Mouse (Mus musculus) lung, embryonic 14.5 days (tissue): ENCODE data around the gene Engase. TPM values are rescaled to one million over a fixed set of nuclear protein-coding genes. Genes with fewer than 3 reads are reported as not detected.

ENCODE experiments used
- ATAC-seq: fragments of 200-750 bp; cut with Nextera tagmentation; 2 replicates; pipeline ENCODE4 v1.8.0; 2017; ENCODE audit warnings: mild to moderate bottlenecking, moderate TSS enrichment, moderate library complexity; ENCODE audit not compliant: insufficient read depth
- DNase-seq: peaks from one replicate; pipeline ENCODE4 v3.0.0-alpha.2; 2015
- H3K27ac ChIP-seq: fragments of 300-500 bp; sonication (generic); 2 replicates; pipeline ENCODE4 v1.5.1; 2014; ENCODE audit warnings: low read depth, mild to moderate bottlenecking, moderate library complexity
- H3K27me3 ChIP-seq: fragments of 300-500 bp; sonication (generic); 2 replicates; pipeline ENCODE4 v1.6.1; 2014; ENCODE audit warnings: low read length, control low read depth; ENCODE audit not compliant: insufficient read depth
- H3K36me3 ChIP-seq: fragments of 300-500 bp; sonication (generic); 2 replicates; pipeline ENCODE4 v1.6.1; 2014; ENCODE audit warnings: control low read depth; ENCODE audit not compliant: insufficient read depth
- H3K4me1 ChIP-seq: fragments of 300-500 bp; sonication (generic); 2 replicates; pipeline ENCODE4 v1.6.1; 2014; ENCODE audit warnings: antibody characterized with exemption, control low read depth; ENCODE audit not compliant: insufficient read depth
- H3K4me2 ChIP-seq: fragments of 300-500 bp; sonication (generic); 2 replicates; pipeline ENCODE4 v1.6.1; 2014; ENCODE audit warnings: mild to moderate bottlenecking
- H3K4me3 ChIP-seq: fragments of 300-500 bp; sonication (generic); 2 replicates; pipeline ENCODE4 v1.5.1; 2014; ENCODE audit warnings: low read depth, low read length
- H3K9ac ChIP-seq: fragments of 300-500 bp; sonication (generic); 2 replicates; pipeline ENCODE4 v1.6.1; 2014
- H3K9me3 ChIP-seq: fragments of 300-500 bp; sonication (generic); 2 replicates; pipeline ENCODE4 v1.6.1; 2016; ENCODE audit warnings: low read depth, low read length, control low read depth
- CTCF ChIP-seq: IDR thresholded peaks from 2 replicates; pipeline ENCODE4 v1.5.1; 2016; ENCODE audit warnings: antibody characterized with exemption, low read depth
- WGBS: fragments of 180-500 bp; shearing (Covaris S2); extraction: QIAGEN DNeasy Blood & Tissue Kit; methylation state at CpG from one replicate; pipeline ENCODE4 v1.1.7; 2014; 5-methylcytosine and 5-hydroxymethylcytosine counted together
- polyA plus RNA-seq: library from polyadenylated mRNA; unstranded; fragments of >200 nt; fragmentation: Nextera tagmentation; extraction: Ambion mirVana; gene quantifications from 2 replicates; pipeline ENCODE4 v1.2.1, GENCODE M21; 2014

Engase gene
- polyA plus RNA-seq, 1 experiment from 2014 or later, result 10.5 TPM

- no peak overlapping the region for H3K9ac ChIP-seq
These were observed 45.3 kb upstream of the Engase start for GRCm38 (mm10) chr11:118431100-118431948.

GRCm38 (mm10) chr11:118433398-118433868 is 43.2 kb upstream of the Engase start:
- 40% methylated on average over 10 of the region's 10 CpGs for WGBS
- H3K36me3 ChIP-seq, result no peaks in the 10 kb centered on the region
- no peaks in the 10 kb centered on the region for H3K9me3 ChIP-seq
- DNase-seq (peak; percentile 76), ATAC-seq (0 out of 2 replicates have a peak, but pooled peaks have one; percentile 29)
- H3K4me2 ChIP-seq, result peak overlapping the region; percentile 61
- H3K4me3 ChIP-seq, result peak overlapping the region; percentile 32
- peak overlapping the region; percentile 65; the same call in 1 of the 2 replicates for H3K27ac ChIP-seq
- H3K9ac ChIP-seq, result peak overlapping the region; percentile 51
- peaks cover 25% of the 10 kb centered on the region; the same call in 1 of the 2 replicates for H3K4me1 ChIP-seq
- TF ChIP-seq CTCF, result no peak
- no peaks in the 10 kb centered on the region for H3K27me3 ChIP-seq

More at GRCm38 (mm10) chr11:118431100-118431948, 45.3 kb upstream of the Engase start:
- 79% methylated on average over 16 of the region's 16 CpGs for WGBS
- peak overlapping the region; percentile 6; the same call in 1 of the 2 replicates for H3K27ac ChIP-seq
- ATAC-seq (no peak), DNase-seq (no peak)
- H3K4me2 ChIP-seq, result no peak overlapping the region
- no peak for TF ChIP-seq CTCF
- no peaks in the 10 kb centered on the region for H3K9me3 ChIP-seq
- H3K27me3 ChIP-seq, result no peaks in the 10 kb centered on the region
- H3K4me1 ChIP-seq, result peaks cover 30% of the 10 kb centered on the region
- H3K4me3 ChIP-seq, result no peak overlapping the region
- H3K36me3 ChIP-seq, result no peaks in the 10 kb centered on the region

GRCm38 (mm10) chr11:118434093-118434492 is 42.5 kb upstream of the Engase start:
- no peaks in the 10 kb centered on the region for H3K27me3 ChIP-seq
- peak overlapping the region; percentile 61 for H3K4me2 ChIP-seq
- ATAC-seq (no peak), DNase-seq (no peak)
- peaks cover 20% of the 10 kb centered on the region; the same call in 1 of the 2 replicates for H3K4me1 ChIP-seq
- H3K36me3 ChIP-seq, result no peaks in the 10 kb centered on the region
- H3K9ac ChIP-seq, result peak overlapping the region; percentile 51
- TF ChIP-seq CTCF, result no peak
- H3K4me3 ChIP-seq, result peak overlapping the region; percentile 32
- no peaks in the 10 kb centered on the region for H3K9me3 ChIP-seq
- H3K27ac ChIP-seq, result peak overlapping the region; percentile 65; the same call in 1 of the 2 replicates
- WGBS, result 32% methylated on average over 13 of the region's 13 CpGs

GRCm38 (mm10) chr11:118436471-118436935 is 40.1 kb upstream of the Engase start:
- DNase-seq, result peak; percentile 35
- peak; percentile 35 for TF ChIP-seq CTCF
- Histone ChIP-seq H3K9ac (no peak overlapping the region), H3K27me3 (no peaks in the 10 kb centered on the region), H3K9me3 (no peaks in the 10 kb centered on the region), H3K36me3 (no peaks in the 10 kb centered on the region), H3K4me2 (no peak overlapping the region), H3K4me1 (peaks cover 13% of the 10 kb centered on the region; the same call in 1 of the 2 replicates), H3K4me3 (no peak overlapping the region), H3K27ac (no peak overlapping the region)
- WGBS, result 31% methylated on average over 6 of the region's 6 CpGs
- no peak for ATAC-seq

- H3K27ac ChIP-seq, result peak overlapping the region; percentile 7; the same call in 1 of the 2 replicates
These were observed 37.8 kb upstream of the Engase start for GRCm38 (mm10) chr11:118438665-118439414.

GRCm38 (mm10) chr11:118442691-118443090 is 33.9 kb upstream of the Engase start:
- 0 out of 2 replicates have a peak, but pooled peaks cover 2% of the 10 kb centered on the region for H3K4me1 ChIP-seq
- H3K9ac ChIP-seq, result no peak overlapping the region
- ATAC-seq (peak; percentile 2; the same call in 1 of the 2 replicates), DNase-seq (no peak)
- H3K9me3 ChIP-seq, result no peaks in the 10 kb centered on the region
- whole genome bisulfite sequencing, result 42% methylated on average over 13 of the region's 13 CpGs
- no peak for TF ChIP-seq CTCF
- no peaks in the 10 kb centered on the region; the same call in 1 of the 2 replicates for H3K27me3 ChIP-seq
- no peaks in the 10 kb centered on the region for H3K36me3 ChIP-seq
- H3K4me2 ChIP-seq, result no peak overlapping the region
- H3K27ac ChIP-seq, result no peak overlapping the region
- H3K4me3 ChIP-seq, result no peak overlapping the region

More at GRCm38 (mm10) chr11:118438665-118439414, 37.8 kb upstream of the Engase start:
- H3K4me2 ChIP-seq, result no peak overlapping the region
- TF ChIP-seq CTCF, result no peak
- H3K36me3 ChIP-seq, result no peaks in the 10 kb centered on the region
- 29% methylated on average over 11 of the region's 11 CpGs for WGBS
- H3K27me3 ChIP-seq, result no peaks in the 10 kb centered on the region
- peaks cover 5% of the 10 kb centered on the region; the same call in 1 of the 2 replicates for H3K4me1 ChIP-seq
- no peak overlapping the region for H3K4me3 ChIP-seq
- no peaks in the 10 kb centered on the region for H3K9me3 ChIP-seq
- DNase-seq, result peak; percentile 43
- no peak overlapping the region for H3K9ac ChIP-seq
- ATAC-seq, result no peak
